Mouse (Mus musculus) lung, postnatal 36 days (tissue): ENCODE data around the gene 6030468B19Rik.
"Not testable (repeated sequence)": the region's sequence is repeated elsewhere in the genome, so short reads cannot be mapped to it uniquely, and the experiment has no call there.

ENCODE experiments used
- DNase-seq: peaks from one replicate; pipeline ENCODE4 v3.0.0; 2022; ENCODE audit warnings: mixed read lengths

The 6030468B19Rik gene

GRCm38 (mm10) chr11:117829671-117830215, 32.3 kb downstream of the 6030468B19Rik start:
- peak; percentile 57 for DNase-seq

DNA sequence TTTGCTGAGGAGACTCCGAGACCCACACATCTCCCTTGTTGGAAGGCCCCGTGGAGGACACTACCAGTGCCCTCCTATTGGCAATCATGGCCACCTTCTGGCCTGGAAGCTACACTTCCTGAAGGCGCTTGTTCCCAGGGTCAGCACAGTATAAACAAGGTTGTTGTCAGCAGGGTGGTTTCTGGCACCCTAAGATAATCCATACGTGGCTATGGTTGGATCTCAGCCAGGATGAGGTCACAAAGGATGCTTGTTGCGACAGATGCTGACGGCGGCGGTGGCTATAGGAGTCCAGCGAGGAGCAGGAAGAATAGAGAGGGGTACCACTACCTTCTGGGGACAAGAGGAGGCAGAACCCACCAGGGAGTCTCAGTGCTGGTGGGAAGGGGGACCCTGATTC, 32.9 kb downstream of the 6030468B19Rik start:
- DNase-seq, result peak; percentile 61

- peak; percentile 91 for DNase-seq
Measured at GRCm38 (mm10) chr11:117832086-117832969, 34.9 kb downstream of the 6030468B19Rik start.

- DNase-seq, result not testable (repeated sequence)
Measured at GRCm38 (mm10) chr11:117833509-117833908, 36.0 kb downstream of the 6030468B19Rik start.

GRCm38 (mm10) chr11:117834086-117834485, 36.6 kb downstream of the 6030468B19Rik start:
- DNase-seq, result no peak

DNA sequence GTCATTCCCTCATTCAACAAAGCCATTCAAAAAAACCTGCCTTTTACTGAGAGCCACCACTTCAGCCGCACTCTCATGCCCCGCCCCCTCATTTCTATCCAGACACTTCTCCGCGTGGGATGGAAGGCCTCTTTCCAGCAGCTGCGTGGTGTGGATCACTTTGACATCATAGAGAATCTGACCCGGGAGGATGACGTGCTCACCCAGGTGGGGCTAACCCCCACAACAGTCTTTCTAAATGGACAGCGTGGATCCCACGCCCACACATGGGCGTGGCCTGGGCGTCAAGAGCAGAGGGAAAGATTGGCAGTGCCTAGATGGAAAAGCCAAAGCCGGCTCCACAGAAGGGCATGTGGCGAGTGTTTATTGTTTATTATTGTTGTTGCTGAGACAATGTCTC, 38.8 kb downstream of the 6030468B19Rik start:
- peak; percentile 70 for DNase-seq

- DNase-seq, result no peak
Measured at GRCm38 (mm10) chr11:117838572-117838971, 41.1 kb downstream of the 6030468B19Rik start.

GRCm38 (mm10) chr11:117839021-117839420, 41.6 kb downstream of the 6030468B19Rik start:
- DNase-seq, result no peak

GRCm38 (mm10) chr11:117840910-117841309, 43.5 kb downstream of the 6030468B19Rik start:
- DNase-seq, result no peak

DNA sequence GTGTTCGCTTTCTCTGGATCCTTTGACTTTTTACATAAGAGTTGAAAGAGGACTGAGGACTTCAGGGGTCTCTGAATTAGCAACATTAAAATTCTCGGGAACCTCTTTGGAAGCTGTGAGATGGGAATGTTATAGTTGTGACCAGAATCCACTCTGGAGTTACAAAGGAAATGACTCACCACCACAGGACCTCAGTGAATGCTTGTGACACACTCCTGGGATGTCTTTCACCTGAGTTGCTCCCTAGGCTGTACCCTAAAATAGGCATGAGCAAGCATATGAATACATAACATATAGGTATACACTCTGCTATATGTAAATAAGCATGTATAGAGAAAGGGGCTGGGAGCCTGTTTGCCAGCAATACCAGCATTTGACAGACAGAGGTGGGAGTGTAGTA, 46.0 kb downstream of the 6030468B19Rik start:
- DNase-seq, result no peak

DNA sequence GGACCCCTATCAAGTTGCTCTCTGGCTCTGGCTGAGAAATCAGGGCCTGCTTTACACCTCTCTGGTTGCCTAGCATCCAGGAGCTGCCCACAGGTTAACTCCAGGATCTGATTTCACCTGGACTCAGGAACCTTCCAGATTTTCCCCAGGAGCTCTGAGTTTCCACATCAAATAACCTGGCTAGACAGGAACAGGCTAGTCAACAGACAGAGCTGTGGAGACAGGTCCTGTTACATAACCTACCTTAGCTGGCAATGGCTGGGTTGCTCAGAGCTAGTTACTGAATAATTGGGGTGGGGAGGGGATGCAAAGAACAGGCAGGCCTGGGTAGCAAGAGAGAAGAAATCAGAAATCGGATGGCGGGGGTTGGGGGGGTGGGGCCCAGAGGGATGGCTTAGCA, 47.5 kb downstream of the 6030468B19Rik start:
- no peak for DNase-seq

GRCm38 (mm10) chr11:117845651-117846050, 48.2 kb downstream of the 6030468B19Rik start:
- DNase-seq, result no peak

DNA sequence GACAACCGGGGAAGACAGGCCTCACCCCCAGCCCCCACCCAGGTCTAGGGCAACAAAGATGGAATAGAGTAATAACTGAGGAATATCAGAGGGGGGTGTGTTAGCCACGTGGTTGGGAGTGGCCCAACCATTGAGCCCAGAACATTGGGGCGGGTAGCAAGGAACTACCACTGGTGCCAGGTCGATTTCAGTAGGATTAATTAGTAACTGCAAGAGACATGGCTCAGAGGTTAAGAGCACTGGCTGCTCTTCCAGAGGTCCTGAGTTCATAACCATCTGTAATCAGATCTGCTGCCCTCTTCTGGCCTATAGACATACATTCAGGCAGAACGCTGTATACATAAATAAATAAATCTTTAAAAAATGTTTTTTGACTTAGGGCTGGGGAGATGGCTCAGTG, 49.2 kb downstream of the 6030468B19Rik start:
- peak; percentile 23 for DNase-seq

GRCm38 (mm10) chr11:117847593-117848215, 50.2 kb downstream of the 6030468B19Rik start:
- DNase-seq, result peak; percentile 33

- peak; percentile 54 for DNase-seq
Measured at GRCm38 (mm10) chr11:117848271-117848984, 51.0 kb downstream of the 6030468B19Rik start.

DNA sequence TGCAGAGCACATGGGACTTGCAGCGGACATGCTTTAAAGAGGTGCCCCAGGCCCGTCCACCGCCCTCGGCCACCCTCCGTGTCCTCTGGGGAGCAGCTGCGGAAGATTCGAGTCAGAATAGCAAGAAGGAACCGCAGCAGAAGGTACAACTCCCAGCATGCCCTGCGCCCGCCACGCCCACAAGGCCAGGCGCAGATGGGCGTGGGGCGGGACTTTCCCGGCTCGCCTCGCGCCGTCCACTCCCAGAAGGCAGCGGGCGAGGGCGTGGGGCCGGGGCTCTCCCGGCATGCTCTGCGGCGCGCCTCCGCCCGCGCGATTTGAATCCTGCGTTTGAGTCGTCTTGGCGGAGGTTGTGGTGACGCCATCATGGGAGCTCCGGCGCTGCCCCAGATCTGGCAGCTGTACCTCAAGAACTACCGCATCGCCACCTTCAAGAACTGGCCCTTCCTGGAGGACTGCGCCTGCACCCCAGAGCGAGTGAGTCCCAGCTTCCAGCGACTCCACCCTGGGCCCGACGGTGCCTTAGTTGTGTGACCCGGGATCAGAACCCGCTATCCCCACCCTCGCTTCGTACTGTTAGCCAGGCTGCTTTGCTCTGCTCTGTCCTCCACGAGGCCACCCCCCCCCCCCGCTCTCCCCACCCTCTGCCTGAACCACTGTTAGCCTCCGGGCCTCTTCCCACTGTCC, 51.7 kb downstream of the 6030468B19Rik start, which contains the start of gene Birc5:
Gene Birc5, plus strand, starts transcription at position 267 of the 687 bp plus-strand sequence.
- DNase-seq, result peak; percentile 97

DNA sequence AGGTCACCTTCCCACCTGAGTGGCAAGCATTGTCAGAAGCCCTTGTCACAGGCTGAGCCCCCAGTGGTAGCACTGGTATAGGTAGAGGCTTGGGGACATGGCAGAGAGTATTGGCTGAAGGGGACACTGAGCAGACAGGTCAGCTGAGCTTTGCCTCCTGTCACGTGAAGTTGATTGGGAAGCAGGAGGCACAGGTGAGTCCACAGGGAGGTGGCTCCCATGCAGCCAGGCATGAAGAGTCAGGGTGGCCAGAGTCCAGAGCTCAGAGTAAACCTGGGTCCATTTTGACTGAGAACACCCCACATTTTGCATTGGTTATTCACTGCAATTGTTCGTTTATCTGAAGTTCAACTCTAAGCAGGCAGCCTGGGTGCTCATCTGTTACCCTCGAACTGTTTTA, 55.4 kb downstream of the 6030468B19Rik start:
- DNase-seq, result no peak

DNA sequence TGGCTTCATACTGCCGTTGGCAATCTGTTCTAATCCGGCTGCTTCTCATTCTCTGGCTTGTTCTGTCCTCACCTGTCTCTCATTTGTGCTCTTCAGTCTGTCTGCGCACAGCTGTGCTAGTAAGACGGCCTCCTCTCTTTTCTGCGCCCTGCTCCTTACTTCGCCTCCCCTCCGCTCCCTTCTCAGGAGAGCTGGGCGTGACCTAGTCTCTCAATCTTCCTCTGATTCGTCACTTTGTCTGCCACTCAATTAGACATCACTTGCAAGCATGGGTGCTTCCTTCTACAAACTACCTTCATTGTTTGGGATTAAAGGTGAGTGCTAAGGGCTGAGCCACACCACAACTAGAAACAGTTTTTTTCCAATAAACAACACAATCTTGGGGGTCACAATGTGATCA, 56.8 kb downstream of the 6030468B19Rik start:
- DNase-seq, result no peak

- DNase-seq, result no peak
Measured at GRCm38 (mm10) chr11:117855360-117855759, 57.9 kb downstream of the 6030468B19Rik start.

- DNase-seq, result no peak
Measured at GRCm38 (mm10) chr11:117855975-117856374, 58.5 kb downstream of the 6030468B19Rik start.
